Mouse (Mus musculus) neural tube, embryonic 15.5 days (tissue): ENCODE data around the gene Fam69a. TPM values are rescaled to one million over a fixed set of nuclear protein-coding genes. Genes with fewer than 3 reads are reported as not detected.

Experiments
- ATAC-seq: fragments of 200-750 bp; cut with Nextera tagmentation; 2 replicates; pipeline ENCODE4 v1.8.0; 2017; ENCODE audit warnings: mild to moderate bottlenecking, moderate TSS enrichment, moderate library complexity; ENCODE audit not compliant: low FRiP score
- H3K27ac ChIP-seq: fragments of 300-500 bp; sonication (generic); replicated peaks from 2 replicates; pipeline ENCODE4 v1.5.1; 2015; ENCODE audit warnings: mild to moderate bottlenecking, inconsistent platforms
- H3K27me3 ChIP-seq: fragments of 300-500 bp; sonication (generic); replicated peaks from 2 replicates; pipeline ENCODE4 v1.6.1; 2015; ENCODE audit warnings: inconsistent platforms
- H3K36me3 ChIP-seq: fragments of 300-500 bp; sonication (generic); 2 replicates; pipeline ENCODE4 v1.6.1; 2015; ENCODE audit warnings: inconsistent platforms
- H3K4me1 ChIP-seq: fragments of 300-500 bp; sonication (generic); 2 replicates; pipeline ENCODE4 v1.6.1; 2015; ENCODE audit warnings: inconsistent platforms
- H3K4me2 ChIP-seq: fragments of 300-500 bp; sonication (generic); 2 replicates; pipeline ENCODE4 v1.6.1; 2015; ENCODE audit warnings: inconsistent platforms, mild to moderate bottlenecking, moderate library complexity
- H3K4me3 ChIP-seq: fragments of 300-500 bp; sonication (generic); replicated peaks from 2 replicates; pipeline ENCODE4 v1.5.1; 2015; ENCODE audit warnings: mild to moderate bottlenecking, inconsistent platforms
- H3K9ac ChIP-seq: fragments of 300-500 bp; sonication (generic); replicated peaks from 2 replicates; pipeline ENCODE4 v1.6.1; 2015; ENCODE audit warnings: mild to moderate bottlenecking, inconsistent platforms
- H3K9me3 ChIP-seq: fragments of 300-500 bp; sonication (generic); replicated peaks from 2 replicates; pipeline ENCODE4 v1.6.1; 2016; ENCODE audit warnings: inconsistent platforms
- WGBS: fragments of 180-500 bp; shearing (Covaris S2); methylation state at CpG from one replicate; pipeline ENCODE4 v1.1.7; 2015; ENCODE audit warnings: mixed read lengths; 5-methylcytosine and 5-hydroxymethylcytosine counted together
- polyA plus RNA-seq: library from polyadenylated mRNA; unstranded; fragments of >200 nt; fragmentation: Nextera tagmentation; extraction: Ambion mirVana; gene quantifications from 2 replicates; pipeline ENCODE4 v1.2.1, GENCODE M21; 2015

Fam69a gene
- polyA plus RNA-seq, 1 experiment from 2014 or later = 79.1 TPM

DNA sequence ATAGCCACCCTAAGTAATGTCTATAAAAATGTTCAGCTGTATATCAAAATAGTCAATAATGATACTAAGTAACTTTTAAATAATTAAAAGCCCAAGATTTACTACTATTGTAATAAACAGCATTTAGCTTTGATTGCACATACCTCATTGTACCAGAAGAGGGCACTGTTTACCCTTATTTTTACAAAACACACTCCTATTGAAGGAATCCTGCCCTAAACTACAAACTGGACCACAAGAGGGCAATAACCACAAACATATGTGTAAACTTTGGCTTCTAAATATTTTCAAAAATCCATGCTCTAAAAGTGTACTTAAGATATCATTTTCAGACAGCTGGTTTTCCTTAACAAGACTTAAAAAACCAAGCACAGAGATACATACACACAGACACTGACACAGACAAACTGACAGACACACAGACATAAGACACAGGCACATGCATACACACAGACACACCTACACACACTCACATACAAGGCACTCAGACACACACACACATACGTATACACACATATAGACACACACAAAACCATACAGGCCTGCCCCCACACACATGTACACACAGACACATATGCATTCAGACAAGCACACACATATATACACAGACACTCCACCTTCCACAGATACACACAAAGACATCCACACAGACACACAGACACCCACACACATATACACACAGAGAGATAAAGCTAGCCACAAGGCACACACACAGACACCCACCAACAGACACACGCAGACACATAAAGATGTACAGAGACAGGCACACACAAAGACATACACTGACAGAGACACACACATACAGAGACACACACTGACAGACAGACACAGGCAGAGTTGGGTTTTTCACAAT is 65.3 kb downstream of the Fam69a start:
- no peaks in the 10 kb centered on the region for H3K9me3 ChIP-seq
- no peaks in the 10 kb centered on the region for H3K4me1 ChIP-seq
- no peak overlapping the region for H3K4me3 ChIP-seq
- no peak overlapping the region for H3K4me2 ChIP-seq
- H3K27ac ChIP-seq = no peak overlapping the region
- no peaks in the 10 kb centered on the region for H3K27me3 ChIP-seq
- peak; percentile 36; the same call in 1 of the 2 replicates for ATAC-seq
- H3K36me3 ChIP-seq = no peaks in the 10 kb centered on the region
- 74% methylated on average over 2 of the region's 2 CpGs for WGBS
- no peak overlapping the region for H3K9ac ChIP-seq

DNA sequence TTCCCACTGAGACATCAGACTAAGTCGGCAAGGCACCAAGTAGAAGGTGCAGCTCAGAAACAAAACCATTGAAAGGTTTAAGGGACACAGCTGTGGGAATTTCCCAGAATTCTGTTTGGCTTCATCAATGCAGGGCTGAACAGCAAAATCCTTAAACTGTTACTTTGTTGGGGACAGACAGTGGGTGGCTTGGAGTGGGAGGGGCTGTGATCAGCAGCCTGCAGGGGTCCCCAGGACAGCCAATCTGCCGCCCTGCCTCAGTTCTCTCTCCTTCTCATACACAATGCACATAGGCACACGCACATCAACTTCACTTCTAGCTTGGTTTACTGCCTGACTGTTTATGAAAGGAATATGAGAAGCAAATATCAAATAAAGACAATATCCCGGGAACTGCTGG is 71.6 kb downstream of the Fam69a start:
- Histone ChIP-seq H3K27me3 (no peaks in the 10 kb centered on the region), H3K27ac (0 out of 2 replicates have a peak overlapping the region, but pooled peaks have one; percentile 18), H3K9me3 (no peaks in the 10 kb centered on the region), H3K9ac (no peak overlapping the region), H3K4me2 (no peak overlapping the region), H3K4me1 (no peaks in the 10 kb centered on the region), H3K36me3 (peaks cover 9% of the 10 kb centered on the region; the same call in 1 of the 2 replicates), H3K4me3 (no peak overlapping the region)
- ATAC-seq = no peak
- WGBS = 19% methylated on average over 4 of the region's 4 CpGs

DNA sequence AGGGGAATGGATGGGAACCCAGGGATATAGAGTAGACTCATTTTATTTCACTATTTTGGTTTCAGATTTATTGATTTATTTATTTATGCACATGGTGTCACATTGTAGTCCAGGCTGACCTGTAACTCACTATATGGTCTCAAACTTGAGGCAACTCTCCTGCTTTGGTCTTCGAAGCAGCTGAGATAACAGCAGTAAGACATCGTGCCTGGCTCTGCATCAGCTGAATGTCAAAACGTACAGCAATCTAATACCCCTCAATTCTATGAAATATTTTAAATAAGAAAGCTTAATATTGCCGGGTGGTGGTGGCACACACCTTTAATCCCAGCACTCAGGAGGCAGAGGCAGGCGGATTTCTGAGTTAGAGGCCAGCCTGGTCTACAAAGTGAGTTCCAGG is 75.9 kb downstream of the Fam69a start:
- H3K4me1 ChIP-seq = no peaks in the 10 kb centered on the region
- no peak overlapping the region for H3K4me2 ChIP-seq
- WGBS = 91% methylated on average over 5 of the region's 5 CpGs
- no peaks in the 10 kb centered on the region for H3K27me3 ChIP-seq
- H3K36me3 ChIP-seq = peaks cover 46% of the 10 kb centered on the region
- no peaks in the 10 kb centered on the region for H3K9me3 ChIP-seq
- no peak for ATAC-seq
- H3K9ac ChIP-seq = no peak overlapping the region
- no peak overlapping the region for H3K27ac ChIP-seq
- no peak overlapping the region for H3K4me3 ChIP-seq

DNA sequence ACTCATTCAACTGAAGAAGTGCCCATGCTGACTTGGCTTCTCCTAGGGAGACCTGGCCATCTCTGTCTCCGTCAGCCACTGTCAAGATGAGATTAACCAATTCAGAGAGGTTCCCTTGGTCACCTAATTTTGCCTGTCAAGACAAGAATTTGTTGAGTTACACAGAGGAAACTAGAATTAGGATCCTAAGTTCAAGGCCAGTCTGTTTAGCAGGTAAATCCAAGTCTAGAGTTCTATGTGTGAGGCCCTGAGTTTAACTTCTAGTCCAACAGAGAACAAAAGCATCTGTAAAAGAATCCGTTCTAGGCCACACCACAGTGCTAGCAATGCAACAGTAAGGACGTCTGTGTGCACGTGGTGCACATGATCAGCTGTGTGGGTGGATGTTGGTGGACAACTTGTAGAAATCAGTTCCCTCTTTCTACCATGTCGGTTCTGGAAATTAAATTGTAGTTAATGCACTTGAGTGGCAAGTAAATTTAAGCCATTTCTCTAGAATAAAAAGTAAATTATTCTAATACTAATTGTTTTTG is 76.7 kb downstream of the Fam69a start:
- Histone ChIP-seq H3K4me1 (no peaks in the 10 kb centered on the region), H3K9me3 (no peaks in the 10 kb centered on the region), H3K4me3 (no peak overlapping the region), H3K27me3 (no peaks in the 10 kb centered on the region), H3K4me2 (no peak overlapping the region), H3K36me3 (peaks cover 51% of the 10 kb centered on the region), H3K9ac (no peak overlapping the region), H3K27ac (no peak overlapping the region)
- 68% methylated on average over 5 of the region's 5 CpGs for WGBS
- no peak for ATAC-seq

DNA sequence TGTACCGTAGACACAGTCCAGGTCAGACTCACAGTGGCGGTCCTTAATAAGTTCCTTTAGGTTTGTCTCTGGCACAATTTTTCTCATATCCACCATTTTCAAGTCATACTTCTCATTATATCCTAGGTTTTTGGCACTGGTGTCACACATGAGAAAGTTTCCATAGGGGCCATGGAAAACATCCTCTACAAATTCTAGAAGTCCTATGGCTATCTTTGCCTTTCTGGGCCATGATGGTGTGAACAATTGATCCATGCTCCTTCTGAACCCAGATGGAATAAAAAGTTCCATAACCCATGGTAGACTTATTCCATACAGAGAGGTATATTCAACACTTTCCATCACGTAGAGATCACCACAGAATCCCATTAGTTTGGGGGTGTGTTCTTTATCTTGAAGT is 77.2 kb downstream of the Fam69a start:
- Histone ChIP-seq H3K4me2 (no peak overlapping the region), H3K4me3 (no peak overlapping the region), H3K27ac (no peak overlapping the region), H3K9ac (no peak overlapping the region), H3K36me3 (peaks cover 55% of the 10 kb centered on the region), H3K9me3 (no peaks in the 10 kb centered on the region), H3K27me3 (no peaks in the 10 kb centered on the region), H3K4me1 (no peaks in the 10 kb centered on the region)
- 87% methylated on average over 3 of the region's 3 CpGs for WGBS
- ATAC-seq = no peak; the same call in 1 of the 2 replicates

DNA sequence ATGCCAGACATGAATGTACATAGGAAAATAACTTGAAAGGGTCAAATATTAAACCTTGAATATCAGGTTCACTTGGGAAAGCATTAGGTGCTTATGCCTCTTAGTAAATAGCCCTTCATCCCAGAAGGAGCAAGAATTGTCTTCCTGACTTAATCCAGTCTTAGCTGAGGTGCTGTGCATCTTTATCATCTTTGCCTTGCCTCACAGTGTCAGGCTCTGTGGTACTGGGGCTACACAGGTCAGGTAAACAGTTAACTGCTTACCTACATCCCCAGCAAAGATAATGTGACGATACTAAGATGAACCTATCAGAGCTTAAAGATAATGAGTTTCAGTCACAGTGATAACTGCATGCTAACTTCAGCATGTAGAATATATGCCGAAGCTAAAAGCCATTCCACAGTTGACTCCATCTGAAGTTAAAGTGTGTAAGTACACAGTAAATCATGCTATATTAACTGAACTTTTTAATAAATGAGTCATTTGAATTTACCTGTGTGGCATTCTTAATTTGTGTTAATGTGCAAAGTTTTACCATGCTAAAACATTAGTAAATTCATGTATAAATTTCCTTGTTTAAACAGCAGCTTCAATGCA is 78.3 kb downstream of the Fam69a start:
- Histone ChIP-seq H3K36me3 (peaks cover 64% of the 10 kb centered on the region), H3K4me2 (no peak overlapping the region), H3K4me3 (no peak overlapping the region), H3K27ac (no peak overlapping the region), H3K9ac (no peak overlapping the region), H3K9me3 (no peaks in the 10 kb centered on the region), H3K4me1 (no peaks in the 10 kb centered on the region), H3K27me3 (no peaks in the 10 kb centered on the region)
- no peak for ATAC-seq
- 93% methylated on average over 2 of the region's 2 CpGs for WGBS

DNA sequence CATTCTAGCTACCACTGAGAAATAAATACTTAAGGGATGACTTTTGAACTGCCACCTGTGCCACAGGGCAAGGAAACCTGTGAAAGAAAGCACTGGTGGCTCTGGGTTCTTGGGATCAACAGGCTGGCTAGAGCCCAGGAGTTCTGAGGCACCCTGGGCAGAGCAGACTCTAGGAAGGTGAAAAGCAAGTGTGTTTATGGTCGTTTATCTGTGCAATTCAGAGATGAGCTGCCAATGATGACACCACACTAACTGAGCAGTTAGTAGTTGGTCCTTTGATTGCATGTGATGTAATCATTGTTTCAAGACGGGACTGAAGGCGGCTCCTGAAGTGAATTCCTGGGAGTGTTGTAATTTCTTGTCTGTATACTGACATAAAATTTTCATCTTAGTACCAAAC is 82.6 kb downstream of the Fam69a start:
- Histone ChIP-seq H3K27ac (no peak overlapping the region), H3K36me3 (peaks cover 56% of the 10 kb centered on the region), H3K4me1 (peaks cover 16% of the 10 kb centered on the region), H3K4me3 (no peak overlapping the region), H3K9me3 (no peaks in the 10 kb centered on the region), H3K9ac (no peak overlapping the region), H3K4me2 (no peak overlapping the region), H3K27me3 (no peaks in the 10 kb centered on the region)
- 68% methylated on average over 3 of the region's 3 CpGs for WGBS
- no peak for ATAC-seq

DNA sequence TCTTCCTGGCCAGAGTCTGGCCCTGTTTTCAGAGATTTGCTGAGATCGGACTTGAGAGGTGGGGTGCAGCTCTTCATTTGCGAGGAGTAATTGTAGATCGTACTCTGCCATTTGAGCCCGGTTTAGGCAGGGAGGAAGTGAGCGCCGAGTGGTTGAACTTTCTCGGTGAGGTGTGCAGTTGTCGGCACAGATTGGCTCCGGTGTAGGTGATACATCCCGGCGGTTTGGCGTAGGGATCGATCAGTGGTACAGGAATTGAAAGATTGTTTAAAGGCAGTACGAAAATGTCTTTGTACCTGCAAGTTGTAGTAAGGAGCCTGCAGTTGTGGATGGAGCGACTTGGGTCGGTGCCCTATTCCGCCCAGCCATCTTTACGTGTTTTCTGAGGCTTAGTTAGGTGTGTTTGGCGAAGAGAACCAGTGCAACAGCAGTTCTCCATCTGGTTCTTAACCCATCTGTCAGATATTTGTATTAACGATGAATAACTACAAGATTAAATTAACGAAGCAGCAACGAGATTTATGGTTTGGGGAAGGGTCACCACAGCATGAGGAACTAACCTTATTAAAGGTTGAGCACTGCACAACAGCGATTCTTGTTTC is 85.8 kb downstream of the Fam69a start:
- Histone ChIP-seq H3K9me3 (no peaks in the 10 kb centered on the region), H3K9ac (peak overlapping the region; percentile 97), H3K4me3 (peak overlapping the region; percentile 99), H3K36me3 (peaks cover 29% of the 10 kb centered on the region), H3K27me3 (no peaks in the 10 kb centered on the region), H3K27ac (peak overlapping the region; percentile 92), H3K4me2 (peak overlapping the region; percentile 76), H3K4me1 (peaks cover 16% of the 10 kb centered on the region)
- 1% methylated on average over 23 of the region's 23 CpGs for WGBS
- ATAC-seq = peak; percentile 33; the same call in 1 of the 2 replicates

DNA sequence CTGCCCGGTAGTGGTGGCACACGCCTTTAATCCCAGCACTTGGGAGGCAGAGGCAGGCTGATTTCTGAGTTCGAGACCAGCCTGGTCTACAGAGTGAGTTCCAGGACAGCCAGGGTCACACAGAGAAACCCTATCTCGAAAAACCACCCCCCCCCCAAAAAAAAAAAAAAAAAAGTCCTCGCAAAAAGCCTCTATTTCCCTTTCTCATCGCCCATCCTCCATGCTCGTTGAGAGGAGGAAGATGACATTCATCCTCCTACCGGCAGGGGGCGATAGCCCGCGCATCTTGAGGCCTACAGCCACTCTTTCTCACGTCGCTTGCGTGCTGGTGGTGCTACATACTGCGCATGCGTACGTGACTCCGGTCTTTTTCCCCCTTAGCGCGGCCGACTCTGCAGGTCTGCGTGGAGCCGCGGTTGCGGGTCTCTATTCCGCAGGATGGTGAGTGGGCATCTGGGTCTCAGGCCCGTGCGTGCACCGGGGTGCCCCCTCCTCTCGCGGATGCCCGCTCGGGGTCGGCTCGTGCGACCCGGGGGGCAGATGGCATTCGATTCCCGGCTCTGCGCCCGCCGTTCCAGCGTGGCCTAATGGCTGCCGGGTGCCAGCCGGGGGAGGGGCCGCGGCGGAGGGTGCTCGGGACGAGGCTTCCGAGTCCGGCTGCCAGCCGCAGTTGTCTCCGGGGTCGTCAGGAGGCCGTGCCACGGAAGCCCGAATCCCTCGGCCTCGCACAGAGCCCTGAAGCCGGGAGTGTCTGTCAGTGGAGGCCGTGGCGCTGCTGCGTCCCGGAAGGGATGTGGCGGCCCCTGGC is 86.5 kb downstream of the Fam69a start, which contains the start of gene Rpl5:
Gene Rpl5, plus strand, starts transcription at position 297 of the 808 bp plus-strand sequence.
- Histone ChIP-seq H3K27me3 (no peaks in the 10 kb centered on the region), H3K9me3 (no peaks in the 10 kb centered on the region), H3K27ac (peak within 1 kb of the TSS; percentile 92), H3K36me3 (peaks cover 24% of the 10 kb centered on the region), H3K4me2 (peak within 1 kb of the TSS; percentile 76), H3K4me1 (peaks cover 16% of the 10 kb centered on the region), H3K9ac (peak within 1 kb of the TSS; percentile 97), H3K4me3 (peak within 1 kb of the TSS; percentile 99)
- 4% methylated on average over 66 of the region's 66 CpGs for WGBS
- ATAC-seq = peak; percentile 98

DNA sequence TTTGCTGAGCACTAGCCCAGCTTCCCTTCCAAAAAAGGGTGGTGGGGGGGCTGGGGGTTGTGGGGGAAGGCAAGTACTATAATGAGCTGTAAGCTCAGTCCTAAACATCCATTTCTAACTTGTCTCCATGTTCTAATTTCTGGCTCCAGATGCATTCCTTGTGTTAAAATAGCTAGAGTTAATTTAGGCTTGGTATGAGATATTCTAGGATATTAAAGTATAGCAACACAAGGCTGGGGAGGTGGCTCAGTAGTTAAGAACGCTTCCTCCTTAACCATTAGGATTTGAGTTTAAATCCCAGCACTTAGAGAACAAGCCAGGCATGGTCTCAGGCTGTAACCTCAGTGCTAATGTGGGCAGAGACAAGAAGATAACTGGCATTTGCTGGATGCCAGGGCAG is 90.6 kb downstream of the Fam69a start:
- H3K4me2 ChIP-seq = no peak overlapping the region
- no peaks in the 10 kb centered on the region for H3K27me3 ChIP-seq
- H3K27ac ChIP-seq = no peak overlapping the region
- ATAC-seq = no peak
- peaks cover under 1% of the 10 kb centered on the region; the same call in 1 of the 2 replicates for H3K4me1 ChIP-seq
- no peaks in the 10 kb centered on the region for H3K36me3 ChIP-seq
- H3K4me3 ChIP-seq = no peak overlapping the region
- WGBS = 86% methylated on average over 1 of the region's 1 CpGs
- no peak overlapping the region for H3K9ac ChIP-seq
- no peaks in the 10 kb centered on the region for H3K9me3 ChIP-seq

DNA sequence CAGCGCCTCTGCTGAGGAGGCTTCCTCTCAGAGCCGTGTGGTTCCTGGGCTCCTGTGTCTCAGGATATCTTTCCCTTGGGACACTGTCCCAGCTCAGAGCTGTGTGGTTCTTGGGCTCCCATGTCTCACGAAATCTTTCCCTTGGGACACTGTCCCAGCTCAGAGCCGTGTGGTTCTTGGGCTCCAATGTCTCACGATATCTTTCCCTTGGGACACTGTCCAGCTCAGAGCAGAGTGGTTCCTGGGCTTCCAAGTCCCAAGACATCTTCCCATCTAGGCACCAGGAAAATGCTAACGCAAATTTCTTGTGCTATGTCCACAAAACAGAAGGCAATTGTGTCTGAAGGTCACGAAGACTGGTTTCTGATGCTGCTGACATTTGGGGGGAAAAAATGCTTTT is 92.2 kb downstream of the Fam69a start:
- ATAC-seq = no peak
- no peaks in the 10 kb centered on the region for H3K9me3 ChIP-seq
- H3K4me3 ChIP-seq = no peak overlapping the region
- WGBS = 72% methylated on average over 7 of the region's 7 CpGs
- no peak overlapping the region for H3K27ac ChIP-seq
- H3K36me3 ChIP-seq = no peaks in the 10 kb centered on the region
- H3K4me1 ChIP-seq = no peaks in the 10 kb centered on the region
- H3K27me3 ChIP-seq = no peaks in the 10 kb centered on the region
- no peak overlapping the region for H3K9ac ChIP-seq
- no peak overlapping the region for H3K4me2 ChIP-seq
